Mouse (Mus musculus) ES-E14 (cell line): ENCODE data around the gene Slc45a3. TPM values are rescaled to one million over a fixed set of nuclear protein-coding genes. Genes with fewer than 3 reads are reported as not detected.

Experiments used
- DNase-seq: peaks from one replicate; pipeline ENCODE4 v3.0.0-alpha.2; 2013; ENCODE audit warnings: low read depth, low spot score
- H3K27ac ChIP-seq: 2 replicates; pipeline ENCODE4 v1.5.1; 2012; ENCODE audit warnings: low read depth, mild to moderate bottlenecking, low read length, moderate library complexity, mixed read lengths; ENCODE audit not compliant: poor library complexity, insufficient read depth, severe bottlenecking
- H3K36me3 ChIP-seq: 2 replicates; pipeline ENCODE4 v1.6.1; 2012; ENCODE audit warnings: mild to moderate bottlenecking, low read length, moderate library complexity, mixed read lengths; ENCODE audit not compliant: control insufficient read depth, poor library complexity, insufficient read depth, severe bottlenecking
- H3K4me1 ChIP-seq, 2 experiments: fragments of 150-350 bp in 1 of 2; sonication (generic) in 1 of 2; 2 replicates each; pipeline ENCODE4 v1.6.1; 2012; ENCODE audit warnings: low read length in 2 of 2, mild to moderate bottlenecking in 1 of 2, mixed read lengths in 1 of 2; ENCODE audit not compliant: control insufficient read depth in 2 of 2, insufficient read depth in 2 of 2, poor library complexity in 1 of 2
- H3K4me3 ChIP-seq, 2 experiments: fragments of 150-350 bp in 1 of 2; sonication (generic) in 1 of 2; 2 replicates each; pipeline ENCODE4 v1.5.1; 2012; ENCODE audit warnings: low read length in 2 of 2, low read depth in 1 of 2, mild to moderate bottlenecking in 1 of 2, mixed read lengths in 1 of 2; ENCODE audit not compliant: insufficient read depth in 1 of 2, poor library complexity in 1 of 2, severe bottlenecking in 1 of 2
- H3K9ac ChIP-seq: 2 replicates; pipeline ENCODE4 v1.6.1; 2012; ENCODE audit warnings: low read depth, mild to moderate bottlenecking, low read length, mixed read lengths; ENCODE audit not compliant: poor library complexity, insufficient read depth, severe bottlenecking
- H3K9me3 ChIP-seq: fragments of 150-350 bp; sonication (generic); 2 replicates; pipeline ENCODE4 v1.6.1; 2012; ENCODE audit warnings: low read depth, mild to moderate bottlenecking, low read length; ENCODE audit not compliant: control insufficient read depth, insufficient read depth
- CHD2 ChIP-seq: IDR thresholded peaks from 2 replicates; pipeline ENCODE4 v1.6.1; 2014; ENCODE audit warnings: mild to moderate bottlenecking, low read depth, low read length, inconsistent platforms
- HCFC1 ChIP-seq: IDR thresholded peaks from 2 replicates; pipeline ENCODE4 v1.6.1; 2012; ENCODE audit warnings: low read length, inconsistent platforms, borderline replicate concordance; ENCODE audit not compliant: insufficient read depth
- MAFK ChIP-seq: IDR thresholded peaks from 2 replicates; pipeline ENCODE4 v1.6.1; 2014; ENCODE audit warnings: mild to moderate bottlenecking, low read depth, low read length, inconsistent platforms; ENCODE audit not compliant: insufficient read depth
- ZC3H11A ChIP-seq: IDR thresholded peaks from 2 replicates; pipeline ENCODE4 v1.6.1; 2012; ENCODE audit warnings: low read depth, mild to moderate bottlenecking, inconsistent platforms, low read length, borderline replicate concordance
- ZNF384 ChIP-seq: IDR thresholded peaks from 2 replicates; pipeline ENCODE4 v1.6.1; 2012; ENCODE audit warnings: low read depth, low read length, inconsistent platforms
- in situ Hi-C, 2 experiments: fragments of 600-800 bp; cut with MboI; formaldehyde crosslinking; loops; one replicate each; pipeline ENCODE4 v1.15.1; 2025; ENCODE audit warnings: low sequenced_read_pairs in 2 of 2, inconsistent platforms in 1 of 2; ENCODE audit not compliant: unreplicated experiment in 2 of 2
- total RNA-seq: library from RNA; depleted of rRNA; stranded (reverse); fragments of 300-350 nt; gene quantifications from 2 replicates; pipeline ENCODE4 v1.2.3, GENCODE M21; 2012

Gene Slc45a3
- total RNA-seq, 1 experiment: 6.0 TPM

- Histone ChIP-seq H3K9ac (no peak overlapping the region), H3K4me1 (no peaks in the 10 kb centered on the region), H3K9me3 (no peaks in the 10 kb centered on the region), H3K36me3 (no peaks in the 10 kb centered on the region), H3K4me3 (no peak overlapping the region), H3K27ac (no peak overlapping the region)
- TF ChIP-seq CHD2: no peak
- in situ Hi-C loops: loop anchor here in 1 of 2 experiments (10.0 kb wide), 1 partner anchor 51 kb away; no protein-coding TSS in a partner anchor
- DNase-seq: no peak
These were observed 30.6 kb downstream of the Slc45a3 start for GRCm38 (mm10) chr1:131993169-131994040.

- no peak overlapping the region for H3K27ac ChIP-seq
- no peak for TF ChIP-seq ZNF384
- no peak for TF ChIP-seq CHD2
- peak; percentile 71; the same call in 1 of the 2 replicates for TF ChIP-seq ZC3H11A
- no peak overlapping the region for H3K9ac ChIP-seq
- H3K4me3 ChIP-seq: no peak overlapping the region
- in situ Hi-C loops: loop anchor here in 1 of 2 experiments (10.0 kb wide), 1 partner anchor 50 kb away; no protein-coding TSS in a partner anchor
- H3K4me1 ChIP-seq: no peaks in the 10 kb centered on the region
- peak; percentile 47 for DNase-seq
- H3K9me3 ChIP-seq: no peaks in the 10 kb centered on the region
- H3K36me3 ChIP-seq: no peaks in the 10 kb centered on the region
These were observed 32.3 kb downstream of the Slc45a3 start for GRCm38 (mm10) chr1:131995062-131995461.

GRCm38 (mm10) chr1:132000506-132000905, 37.7 kb downstream of the Slc45a3 start:
- H3K9me3 ChIP-seq: no peaks in the 10 kb centered on the region
- TF ChIP-seq MAFK: no peak
- no peak for TF ChIP-seq CHD2
- peak; percentile 92 for TF ChIP-seq ZNF384
- no peak for TF ChIP-seq HCFC1
- TF ChIP-seq ZC3H11A: no peak
- in situ Hi-C loops: no loop called here
- no peaks in the 10 kb centered on the region for H3K4me1 ChIP-seq
- H3K27ac ChIP-seq: no peak overlapping the region
- no peak overlapping the region for H3K9ac ChIP-seq
- H3K4me3 ChIP-seq: no peak overlapping the region
- no peak for DNase-seq
- H3K36me3 ChIP-seq: no peaks in the 10 kb centered on the region

- no peak for TF ChIP-seq CHD2
- no peak for TF ChIP-seq ZC3H11A
- no peak for TF ChIP-seq MAFK
- no peak for TF ChIP-seq ZNF384
- no peak for TF ChIP-seq HCFC1
- in situ Hi-C loops: no loop called here
- Histone ChIP-seq H3K9me3 (no peaks in the 10 kb centered on the region), H3K9ac (no peak overlapping the region), H3K36me3 (no peaks in the 10 kb centered on the region), H3K27ac (no peak overlapping the region), H3K4me1 (no peaks in the 10 kb centered on the region), H3K4me3 (no peak overlapping the region)
- no peak for DNase-seq
These were observed 39.1 kb downstream of the Slc45a3 start for GRCm38 (mm10) chr1:132001880-132002330.

- TF ChIP-seq ZC3H11A: no peak
- TF ChIP-seq ZNF384: no peak
- TF ChIP-seq CHD2: no peak
- TF ChIP-seq HCFC1: no peak
- TF ChIP-seq MAFK: no peak
- no peak for DNase-seq
- H3K27ac ChIP-seq: no peak overlapping the region
- no peak overlapping the region for H3K9ac ChIP-seq
- no peaks in the 10 kb centered on the region for H3K4me1 ChIP-seq
- H3K4me3 ChIP-seq: no peak overlapping the region
- no peaks in the 10 kb centered on the region for H3K36me3 ChIP-seq
- H3K9me3 ChIP-seq: no peaks in the 10 kb centered on the region
- in situ Hi-C loops: no loop called here
These were observed 40.3 kb downstream of the Slc45a3 start for GRCm38 (mm10) chr1:132003111-132003510.
